Mouse (Mus musculus) adrenal gland, postnatal 14 days (tissue): ENCODE measurements at regions not wholly inside any gene's neighbourhood (a gene's known extent, or its start where the extent isn't known, plus 50 kb on each side); places are given as distances from the start of the nearest gene placed in this dataset.
A peak's percentile ranks its signal among the peaks of the same experiment; 100 is the strongest.
"Not testable (repeated sequence)": the region's sequence is repeated elsewhere in the genome, so short reads cannot be mapped to it uniquely, and the experiment has no call there.

Source experiments
- DNase-seq: peaks from one replicate; pipeline ENCODE4 v3.0.0; 2021; ENCODE audit warnings: mixed read lengths

- DNase-seq, result no peak
Measured at GRCm38 (mm10) chr12:32434506-32435002, 56.0 kb downstream of the Ccdc71l start.

GRCm38 (mm10) chr12:32435126-32435525 is 56.6 kb downstream of the Ccdc71l start:
- peak; percentile 57 for DNase-seq

- no peak for DNase-seq
Measured at GRCm38 (mm10) chr12:32438209-32438608, 59.7 kb downstream of the Ccdc71l start.

GRCm38 (mm10) chr12:32444770-32445169 is 66.3 kb downstream of the Ccdc71l start:
- DNase-seq, result no peak

- DNase-seq, result no peak
Measured at GRCm38 (mm10) chr12:32445874-32446273, 67.4 kb downstream of the Ccdc71l start.

GRCm38 (mm10) chr12:32449373-32449772 is 70.9 kb downstream of the Ccdc71l start:
- no peak for DNase-seq

- DNase-seq, result no peak
Measured at GRCm38 (mm10) chr12:32451226-32451625, 72.7 kb downstream of the Ccdc71l start.

GRCm38 (mm10) chr12:32454794-32455193 is 76.3 kb downstream of the Ccdc71l start:
- peak; percentile 53 for DNase-seq

- DNase-seq, result not testable (repeated sequence)
Measured at GRCm38 (mm10) chr12:32455231-32455630, 76.7 kb downstream of the Ccdc71l start.

GRCm38 (mm10) chr12:32455913-32456312 is 77.4 kb downstream of the Ccdc71l start:
- no peak for DNase-seq

GRCm38 (mm10) chr12:32456796-32457195 is 78.3 kb downstream of the Ccdc71l start:
- DNase-seq, result no peak

GRCm38 (mm10) chr12:32458386-32458785 is 79.9 kb downstream of the Ccdc71l start:
- DNase-seq, result no peak

- no peak for DNase-seq
Measured at GRCm38 (mm10) chr12:32460330-32460998, 82.0 kb downstream of the Ccdc71l start.

- DNase-seq, result peak; percentile 61
Measured at GRCm38 (mm10) chr12:32465371-32465770, 86.9 kb downstream of the Ccdc71l start.

GRCm38 (mm10) chr12:32469863-32470262 is 91.4 kb downstream of the Ccdc71l start:
- no peak for DNase-seq

- no peak for DNase-seq
Measured at GRCm38 (mm10) chr12:32479451-32479850, 100.9 kb downstream of the Ccdc71l start.

GRCm38 (mm10) chr12:32480268-32480667 is 101.8 kb downstream of the Ccdc71l start:
- no peak for DNase-seq

- DNase-seq, result peak; percentile 17
Measured at GRCm38 (mm10) chr12:32481051-32481450, 102.5 kb downstream of the Ccdc71l start.

- no peak for DNase-seq
Measured at GRCm38 (mm10) chr12:32482343-32482742, 103.8 kb downstream of the Ccdc71l start.

- DNase-seq, result no peak
Measured at GRCm38 (mm10) chr12:32482777-32483176, 104.3 kb downstream of the Ccdc71l start.

GRCm38 (mm10) chr12:32486246-32486645 is 107.7 kb downstream of the Ccdc71l start:
- peak; percentile 16 for DNase-seq

GRCm38 (mm10) chr12:32486729-32487128 is 108.2 kb downstream of the Ccdc71l start:
- no peak for DNase-seq

GRCm38 (mm10) chr12:32487883-32488577 is 109.5 kb downstream of the Ccdc71l start:
- peak; percentile 34 for DNase-seq

- DNase-seq, result no peak
Measured at GRCm38 (mm10) chr12:32488578-32488892, 110.0 kb downstream of the Ccdc71l start.
